Mouse (Mus musculus) cerebellum, postnatal 10 days (tissue): ENCODE results near the gene Tsen15.
A peak's percentile ranks its signal among the peaks of the same experiment; 100 is the strongest.
"Not testable (repeated sequence)": the region's sequence is repeated elsewhere in the genome, so short reads cannot be mapped to it uniquely, and the experiment has no call there.

Experiments used
- DNase-seq, 2 experiments: peaks; one replicate each; pipeline ENCODE4 v3.0.0; 2021; ENCODE audit warnings: mixed read lengths in 2 of 2

Gene Tsen15

DNA sequence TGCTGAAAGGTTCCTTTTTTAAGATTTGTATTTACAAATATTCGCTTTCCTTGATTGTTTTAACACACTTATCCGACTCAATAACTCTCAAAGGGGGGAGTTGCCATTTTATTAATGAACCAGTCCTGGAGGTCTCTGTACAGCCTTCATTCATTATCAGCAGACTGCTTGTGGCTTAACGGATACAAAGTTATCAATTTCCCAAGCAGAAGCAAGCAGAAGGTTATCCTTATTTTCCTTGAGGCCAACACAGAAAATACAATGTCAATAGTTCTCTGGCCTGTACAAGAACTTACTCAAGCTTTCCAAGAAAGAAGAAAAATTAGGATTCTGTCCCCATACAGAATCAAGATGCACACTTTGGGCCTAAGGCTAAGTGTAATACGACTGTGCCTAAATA lies 795 bp downstream of the Tsen15 start:
- not testable (repeated sequence) for DNase-seq

DNA sequence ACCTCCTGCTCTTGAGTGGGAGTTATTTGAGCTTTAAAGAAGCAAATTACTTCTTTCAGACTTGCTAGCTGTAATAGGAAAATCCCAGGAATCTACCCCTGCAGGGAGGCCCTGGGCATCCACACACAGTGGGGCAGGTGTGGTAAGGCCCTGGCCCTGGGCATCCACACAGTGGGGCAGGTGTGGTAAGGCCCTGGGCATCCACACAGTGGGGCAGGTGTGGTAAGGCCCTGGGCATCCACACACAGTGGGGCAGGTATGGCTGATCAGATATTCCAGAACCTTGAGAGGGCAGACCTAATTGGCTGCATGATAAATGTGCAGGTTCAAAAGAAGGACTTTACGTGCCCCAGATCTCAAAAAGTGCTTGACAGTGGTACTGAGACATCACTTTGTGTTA lies 1.9 kb downstream of the Tsen15 start:
- no peak for DNase-seq

DNA sequence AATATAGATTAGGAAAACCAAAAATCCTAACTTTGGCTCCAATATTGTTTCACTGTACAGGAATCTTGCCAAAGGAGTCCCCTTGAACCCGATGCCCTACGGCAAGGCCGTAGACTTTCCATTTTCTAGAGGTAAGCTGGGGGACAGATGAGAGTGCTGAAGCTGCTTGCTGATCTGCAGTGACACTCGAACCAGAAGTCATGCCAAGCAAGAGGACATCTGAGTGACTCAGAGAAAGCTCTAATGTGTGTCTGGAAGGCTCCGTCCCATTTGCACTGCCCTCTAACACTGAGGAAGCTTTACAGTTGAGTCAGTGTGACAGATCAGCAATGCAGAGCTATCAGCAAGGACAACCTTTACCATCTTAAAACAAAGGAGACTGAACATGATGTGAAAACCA lies 8.2 kb downstream of the Tsen15 start:
- DNase-seq, result no peak

DNA sequence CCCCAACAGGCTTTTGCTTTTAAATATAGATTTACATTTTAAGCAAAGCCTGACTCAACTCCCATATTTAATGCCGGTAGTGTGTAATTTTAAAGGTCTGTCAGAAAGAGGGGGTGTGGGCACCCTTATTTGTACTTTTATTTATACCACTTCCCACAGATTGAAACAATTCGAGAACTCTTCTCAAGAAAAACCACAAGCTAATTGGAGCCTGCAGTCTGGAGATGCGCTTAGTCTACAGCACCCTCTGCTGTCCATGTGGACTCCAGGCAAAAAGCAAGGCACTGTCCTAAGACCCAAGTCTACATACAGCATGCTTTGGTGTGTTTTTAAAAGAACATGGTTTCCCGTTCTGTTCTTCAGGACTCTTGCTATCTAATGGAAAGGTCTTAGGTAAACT lies 17.3 kb downstream of the Tsen15 start:
- DNase-seq, result peak; percentile 83

DNA sequence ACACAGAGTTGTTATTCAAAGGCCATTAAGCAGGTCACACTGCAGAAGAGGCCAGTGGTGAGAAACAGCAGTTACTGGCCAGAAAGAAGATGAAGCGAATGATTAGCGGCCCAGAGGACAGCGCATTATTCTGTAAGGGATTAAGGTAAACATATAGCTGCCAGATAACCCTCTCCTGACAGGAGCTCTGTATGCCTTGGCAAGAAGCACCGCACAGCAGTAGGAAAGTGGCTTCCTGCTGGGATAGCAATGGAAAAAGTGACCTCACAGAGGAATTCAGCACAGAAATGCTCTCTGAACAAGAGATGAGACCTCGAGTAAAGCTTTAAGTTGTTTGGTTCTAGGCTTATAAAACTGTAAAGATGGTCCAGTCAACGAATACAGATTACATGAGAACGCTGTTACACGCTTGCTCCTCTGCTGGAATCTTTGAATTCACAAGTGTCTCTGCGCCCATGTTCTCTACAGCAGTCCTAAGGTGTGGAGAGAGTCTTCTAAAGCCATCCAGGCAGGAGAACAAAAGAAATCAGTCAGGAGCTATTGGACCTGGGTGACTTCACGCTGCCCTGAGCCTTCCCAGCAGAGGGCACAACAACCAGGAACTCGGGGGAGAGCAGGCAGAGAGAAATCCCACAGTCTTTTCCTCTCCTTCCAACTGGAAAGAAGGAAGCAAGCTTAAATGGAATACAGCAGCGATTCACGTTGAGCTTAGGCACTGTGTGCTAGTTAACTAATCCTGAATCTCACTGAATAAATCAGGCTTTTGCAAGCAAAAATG lies 18.0 kb downstream of the Tsen15 start:
- DNase-seq, result peak; percentile 11 to 20

DNA sequence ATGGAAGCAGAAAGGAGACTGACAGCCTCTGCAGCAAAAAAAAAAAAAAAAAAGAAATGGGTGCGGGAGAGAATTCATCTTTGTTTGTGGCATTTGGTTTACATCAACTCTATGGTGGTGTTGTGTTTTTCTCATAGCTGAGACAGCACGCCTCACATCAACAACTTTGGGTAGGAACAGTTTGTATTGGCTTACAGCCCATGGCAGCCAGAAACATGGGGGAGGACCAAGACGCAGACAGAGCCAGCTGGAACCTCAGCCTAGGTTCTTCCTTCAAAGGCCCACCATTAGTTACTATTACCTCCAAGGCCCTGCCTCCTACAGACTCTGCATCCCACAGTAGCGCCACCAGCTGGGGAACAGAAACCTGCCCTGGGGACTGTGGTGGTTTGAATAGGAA lies 29.8 kb downstream of the Tsen15 start:
- DNase-seq, result no peak

DNA sequence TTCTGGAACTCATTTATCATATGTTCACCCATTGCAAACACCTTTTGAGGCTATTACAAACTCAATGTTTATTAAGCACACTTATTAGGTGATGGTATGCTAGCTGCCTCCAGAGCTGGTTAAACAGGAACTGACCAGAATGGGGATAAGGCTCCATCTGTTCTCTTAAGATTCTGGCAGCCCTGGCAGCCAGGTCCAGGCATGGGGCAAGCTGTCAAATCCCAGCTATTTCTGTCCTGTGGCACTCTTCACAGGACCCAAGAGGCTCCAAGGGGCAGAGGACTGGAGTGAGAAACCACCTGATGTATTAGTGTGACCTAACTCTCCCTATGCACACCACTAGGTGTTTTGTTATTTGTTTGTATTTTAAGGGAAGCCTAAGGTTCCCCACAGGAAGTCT lies 38.5 kb downstream of the Tsen15 start:
- peak; percentile 80 to 81 for DNase-seq

DNA sequence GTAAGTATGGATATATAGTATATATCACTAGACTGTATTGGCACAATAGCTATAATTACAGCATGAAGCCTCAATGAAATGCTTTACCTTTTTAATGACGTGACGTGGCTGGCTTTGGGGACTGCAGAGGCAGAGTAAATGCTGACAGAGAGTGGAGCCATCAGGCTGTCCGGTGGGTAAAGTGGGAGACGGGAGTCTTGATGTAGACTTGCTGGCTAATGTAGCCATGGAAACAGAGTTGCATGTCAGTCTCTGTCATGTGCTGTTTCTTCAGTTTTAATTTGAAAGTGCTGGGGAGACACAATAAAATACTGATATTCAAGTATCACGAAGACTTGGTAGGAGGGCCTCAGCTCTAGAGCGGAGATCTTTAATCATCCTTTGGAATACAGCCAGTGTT lies 62.5 kb downstream of the Tsen15 start:
- no peak for DNase-seq
